Mouse (Mus musculus): Measurements from ENCODE around the gene Epb41l4b. TPM values are rescaled to one million over a fixed set of nuclear protein-coding genes. Genes with fewer than 3 reads are reported as not detected.

The Epb41l4b gene
- polyA plus RNA-seq, 1 experiment from 2014 or later, result 2.3 TPM

- WGBS, result 72% methylated on average over 7 of the region's 7 CpGs
- Histone ChIP-seq H3K4me1 (replicated peaks; ENCODE audit: control insufficient read depth, insufficient read depth, low read length) (peaks cover 8% of the 10 kb centered on the region), H3K9ac (ENCODE audit: low read depth, low read length) (no peak overlapping the region), H3K4me2 (no peak overlapping the region), H3K9me3 (ENCODE audit: control insufficient read depth, low read length) (no peaks in the 10 kb centered on the region), H3K27me3 (replicated peaks; ENCODE audit: control insufficient read depth, insufficient read depth, low read length) (no peaks in the 10 kb centered on the region), H3K36me3 (ENCODE audit: control insufficient read depth, insufficient read depth, low read length) (no peaks in the 10 kb centered on the region), H3K4me3 (ENCODE audit: low read depth, low read length) (no peak overlapping the region), H3K27ac (ENCODE audit: low read depth, low read length) (no peak overlapping the region)
- DNase-seq (ENCODE audit: low spot score), result no peak
- no peak for ATAC-seq (replicated peaks; ENCODE audit: low FRiP score)
Observed at GRCm38 (mm10) chr4:57068397-57068796, 74.8 kb downstream of the Epb41l4b start.

- WGBS, result 76% methylated on average over 5 of the region's 5 CpGs
- no peak overlapping the region for H3K9ac ChIP-seq (ENCODE audit: low read depth, low read length)
- no peaks in the 10 kb centered on the region for H3K9me3 ChIP-seq (ENCODE audit: control insufficient read depth, low read length)
- H3K36me3 ChIP-seq (ENCODE audit: control insufficient read depth, insufficient read depth, low read length), result no peaks in the 10 kb centered on the region
- H3K4me1 ChIP-seq (replicated peaks; ENCODE audit: control insufficient read depth, insufficient read depth, low read length), result peaks cover 8% of the 10 kb centered on the region
- ATAC-seq (replicated peaks; ENCODE audit: low FRiP score) (no peak), DNase-seq (ENCODE audit: low spot score) (no peak)
- no peak overlapping the region for H3K27ac ChIP-seq (ENCODE audit: low read depth, low read length)
- H3K4me3 ChIP-seq (ENCODE audit: low read depth, low read length), result no peak overlapping the region
- no peak overlapping the region for H3K4me2 ChIP-seq
- no peaks in the 10 kb centered on the region for H3K27me3 ChIP-seq (replicated peaks; ENCODE audit: control insufficient read depth, insufficient read depth, low read length)
Observed at GRCm38 (mm10) chr4:57067801-57068200, 75.4 kb downstream of the Epb41l4b start.

- Histone ChIP-seq H3K4me2 (no peak overlapping the region), H3K36me3 (ENCODE audit: control insufficient read depth, insufficient read depth, low read length) (no peaks in the 10 kb centered on the region), H3K27me3 (replicated peaks; ENCODE audit: control insufficient read depth, insufficient read depth, low read length) (no peaks in the 10 kb centered on the region), H3K4me3 (ENCODE audit: low read depth, low read length) (no peak overlapping the region), H3K4me1 (replicated peaks; ENCODE audit: control insufficient read depth, insufficient read depth, low read length) (peaks cover 8% of the 10 kb centered on the region), H3K27ac (ENCODE audit: low read depth, low read length) (no peak overlapping the region), H3K9ac (ENCODE audit: low read depth, low read length) (no peak overlapping the region), H3K9me3 (ENCODE audit: control insufficient read depth, low read length) (no peaks in the 10 kb centered on the region)
- no peak for ATAC-seq (replicated peaks; ENCODE audit: low FRiP score)
- 57% methylated on average over 2 of the region's 2 CpGs for WGBS
- no peak for DNase-seq (ENCODE audit: low spot score)
Observed at GRCm38 (mm10) chr4:57066936-57067335, 76.3 kb downstream of the Epb41l4b start.

- H3K27ac ChIP-seq (ENCODE audit: low read depth, low read length), result 0 out of 2 replicates have a peak overlapping the region, but pooled peaks have one; percentile 32
- ATAC-seq (replicated peaks; ENCODE audit: low FRiP score), result peak; percentile 54; the same call in 1 of the 2 replicates
- 29% methylated on average over 4 of the region's 4 CpGs for WGBS
Observed at GRCm38 (mm10) chr4:57065273-57065672, 78.0 kb downstream of the Epb41l4b start.

GRCm38 (mm10) chr4:57064830-57065229 lies 78.4 kb downstream of the Epb41l4b start:
- Histone ChIP-seq H3K9ac (ENCODE audit: low read depth, low read length) (no peak overlapping the region), H3K4me2 (no peak overlapping the region), H3K4me3 (ENCODE audit: low read depth, low read length) (no peak overlapping the region), H3K27ac (ENCODE audit: low read depth, low read length) (peak overlapping the region; percentile 32; the same call in 1 of the 2 replicates), H3K4me1 (replicated peaks; ENCODE audit: control insufficient read depth, insufficient read depth, low read length) (peaks cover 8% of the 10 kb centered on the region), H3K9me3 (ENCODE audit: control insufficient read depth, low read length) (no peaks in the 10 kb centered on the region), H3K36me3 (ENCODE audit: control insufficient read depth, insufficient read depth, low read length) (no peaks in the 10 kb centered on the region), H3K27me3 (replicated peaks; ENCODE audit: control insufficient read depth, insufficient read depth, low read length) (no peaks in the 10 kb centered on the region)
- ATAC-seq (replicated peaks; ENCODE audit: low FRiP score), result peak; percentile 64; the same call in 1 of the 2 replicates
- 38% methylated on average over 2 of the region's 2 CpGs for WGBS
- no peak for DNase-seq (ENCODE audit: low spot score)

More at GRCm38 (mm10) chr4:57065273-57065672, 78.0 kb downstream of the Epb41l4b start:
- Histone ChIP-seq H3K9me3 (ENCODE audit: control insufficient read depth, low read length) (no peaks in the 10 kb centered on the region), H3K4me1 (replicated peaks; ENCODE audit: control insufficient read depth, insufficient read depth, low read length) (peaks cover 8% of the 10 kb centered on the region), H3K27me3 (replicated peaks; ENCODE audit: control insufficient read depth, insufficient read depth, low read length) (no peaks in the 10 kb centered on the region), H3K36me3 (ENCODE audit: control insufficient read depth, insufficient read depth, low read length) (no peaks in the 10 kb centered on the region), H3K4me3 (ENCODE audit: low read depth, low read length) (no peak overlapping the region), H3K4me2 (no peak overlapping the region), H3K9ac (ENCODE audit: low read depth, low read length) (no peak overlapping the region)
- DNase-seq (ENCODE audit: low spot score), result peak; percentile 43

- no peak overlapping the region for H3K4me2 ChIP-seq
- no peak overlapping the region for H3K4me3 ChIP-seq (ENCODE audit: low read depth, low read length)
- H3K9ac ChIP-seq (ENCODE audit: low read depth, low read length), result no peak overlapping the region
- no peaks in the 10 kb centered on the region for H3K36me3 ChIP-seq (ENCODE audit: control insufficient read depth, insufficient read depth, low read length)
- no peak overlapping the region for H3K27ac ChIP-seq (ENCODE audit: low read depth, low read length)
- H3K4me1 ChIP-seq (replicated peaks; ENCODE audit: control insufficient read depth, insufficient read depth, low read length), result peaks cover 8% of the 10 kb centered on the region
- no peaks in the 10 kb centered on the region for H3K9me3 ChIP-seq (ENCODE audit: control insufficient read depth, low read length)
- DNase-seq (ENCODE audit: low spot score) (no peak), ATAC-seq (replicated peaks; ENCODE audit: low FRiP score) (no peak)
- WGBS, result 84% methylated on average over 15 of the region's 15 CpGs
- no peaks in the 10 kb centered on the region for H3K27me3 ChIP-seq (replicated peaks; ENCODE audit: control insufficient read depth, insufficient read depth, low read length)
Observed at GRCm38 (mm10) chr4:57060319-57060831, 82.9 kb downstream of the Epb41l4b start.

- no peak for ATAC-seq (replicated peaks; ENCODE audit: low FRiP score)
- H3K4me3 ChIP-seq (ENCODE audit: low read depth, low read length), result no peak overlapping the region
- DNase-seq (ENCODE audit: low spot score), result no peak
- H3K4me2 ChIP-seq, result no peak overlapping the region
- no peaks in the 10 kb centered on the region for H3K9me3 ChIP-seq (ENCODE audit: control insufficient read depth, low read length)
- no peak overlapping the region for H3K27ac ChIP-seq (ENCODE audit: low read depth, low read length)
- no peak overlapping the region for H3K9ac ChIP-seq (ENCODE audit: low read depth, low read length)
- 63% methylated on average over 2 of the region's 2 CpGs for WGBS
- no peaks in the 10 kb centered on the region for H3K36me3 ChIP-seq (ENCODE audit: control insufficient read depth, insufficient read depth, low read length)
- peaks cover 3% of the 10 kb centered on the region for H3K4me1 ChIP-seq (replicated peaks; ENCODE audit: control insufficient read depth, insufficient read depth, low read length)
- no peaks in the 10 kb centered on the region for H3K27me3 ChIP-seq (replicated peaks; ENCODE audit: control insufficient read depth, insufficient read depth, low read length)
Observed at GRCm38 (mm10) chr4:57058623-57059022, 84.6 kb downstream of the Epb41l4b start.

- 86% methylated on average over 4 of the region's 4 CpGs for WGBS
- no peak for ATAC-seq (replicated peaks; ENCODE audit: low FRiP score)
Observed at GRCm38 (mm10) chr4:57057637-57058036, 85.6 kb downstream of the Epb41l4b start.

GRCm38 (mm10) chr4:57055635-57056034 lies 87.6 kb downstream of the Epb41l4b start:
- DNase-seq (ENCODE audit: low spot score) (no peak), ATAC-seq (replicated peaks; ENCODE audit: low FRiP score) (no peak)
- H3K4me3 ChIP-seq (ENCODE audit: low read depth, low read length), result no peak overlapping the region
- H3K27ac ChIP-seq (ENCODE audit: low read depth, low read length), result no peak overlapping the region
- peaks cover 3% of the 10 kb centered on the region for H3K4me1 ChIP-seq (replicated peaks; ENCODE audit: control insufficient read depth, insufficient read depth, low read length)
- WGBS, result 53% methylated on average over 7 of the region's 7 CpGs
- H3K27me3 ChIP-seq (replicated peaks; ENCODE audit: control insufficient read depth, insufficient read depth, low read length), result no peaks in the 10 kb centered on the region
- H3K9me3 ChIP-seq (ENCODE audit: control insufficient read depth, low read length), result no peaks in the 10 kb centered on the region
- no peaks in the 10 kb centered on the region for H3K36me3 ChIP-seq (ENCODE audit: control insufficient read depth, insufficient read depth, low read length)
- peak overlapping the region; percentile 27; the same call in 1 of the 2 replicates for H3K4me2 ChIP-seq
- no peak overlapping the region for H3K9ac ChIP-seq (ENCODE audit: low read depth, low read length)

More at GRCm38 (mm10) chr4:57057637-57058036, 85.6 kb downstream of the Epb41l4b start:
- Histone ChIP-seq H3K27ac (ENCODE audit: low read depth, low read length) (no peak overlapping the region), H3K36me3 (ENCODE audit: control insufficient read depth, insufficient read depth, low read length) (no peaks in the 10 kb centered on the region), H3K9ac (ENCODE audit: low read depth, low read length) (no peak overlapping the region), H3K9me3 (ENCODE audit: control insufficient read depth, low read length) (no peaks in the 10 kb centered on the region), H3K4me1 (replicated peaks; ENCODE audit: control insufficient read depth, insufficient read depth, low read length) (peaks cover 3% of the 10 kb centered on the region), H3K4me2 (no peak overlapping the region), H3K27me3 (replicated peaks; ENCODE audit: control insufficient read depth, insufficient read depth, low read length) (no peaks in the 10 kb centered on the region), H3K4me3 (ENCODE audit: low read depth, low read length) (no peak overlapping the region)
- DNase-seq (ENCODE audit: low spot score), result no peak

Data from liver, embryonic 11.5 days (tissue).